Mouse (Mus musculus): ENCODE measurements around the gene Rnf130. TPM values are rescaled to one million over a fixed set of nuclear protein-coding genes. Genes with fewer than 3 reads are reported as not detected.

The Rnf130 gene
- total RNA-seq (2021): 10 to 100 TPM; 39.1 to 45.1 TPM

- peak; percentile 97 for DNase-seq
These were observed at the start of gene Rnf130 for GRCm38 (mm10) chr11:50024833-50025720. Rnf130 (plus strand) TSS chr11:50025346.

- DNase-seq: no peak
These were observed 47.1 kb upstream of the Rnf130 start for GRCm38 (mm10) chr11:49977963-49978568.

- no peak for DNase-seq
These were observed 46.2 kb upstream of the Rnf130 start for GRCm38 (mm10) chr11:49978935-49979334.

- no peak for DNase-seq
These were observed 44.4 kb upstream of the Rnf130 start for GRCm38 (mm10) chr11:49980681-49981235.

- no peak for DNase-seq
These were observed 43.7 kb upstream of the Rnf130 start for GRCm38 (mm10) chr11:49981321-49981963.

GRCm38 (mm10) chr11:49982094-49982493 is 43.1 kb upstream of the Rnf130 start:
- DNase-seq: no peak

GRCm38 (mm10) chr11:49982881-49983280 is 42.3 kb upstream of the Rnf130 start:
- DNase-seq: no peak

- DNase-seq: no peak
These were observed 41.1 kb upstream of the Rnf130 start for GRCm38 (mm10) chr11:49983875-49984552.

GRCm38 (mm10) chr11:49985009-49985408 is 40.1 kb upstream of the Rnf130 start:
- DNase-seq: no peak

GRCm38 (mm10) chr11:49986277-49987036 is 38.7 kb upstream of the Rnf130 start:
- DNase-seq: peak; percentile 79

- no peak for DNase-seq
These were observed 30.6 kb upstream of the Rnf130 start for GRCm38 (mm10) chr11:49994536-49994935.

GRCm38 (mm10) chr11:49996398-49996797 is 28.7 kb upstream of the Rnf130 start:
- DNase-seq: no peak

- DNase-seq: no peak
These were observed 27.8 kb upstream of the Rnf130 start for GRCm38 (mm10) chr11:49997321-49997720.

GRCm38 (mm10) chr11:50002853-50003252 is 22.3 kb upstream of the Rnf130 start:
- DNase-seq: no peak

- no peak for DNase-seq
These were observed 17.4 kb upstream of the Rnf130 start for GRCm38 (mm10) chr11:50007776-50008175.

- DNase-seq: no peak
These were observed 16.9 kb upstream of the Rnf130 start for GRCm38 (mm10) chr11:50008231-50008630.

- no peak for DNase-seq
These were observed 12.1 kb upstream of the Rnf130 start for GRCm38 (mm10) chr11:50013016-50013415.

GRCm38 (mm10) chr11:50016503-50016902 is 8.6 kb upstream of the Rnf130 start:
- DNase-seq: no peak

GRCm38 (mm10) chr11:50017511-50017910 is 7.6 kb upstream of the Rnf130 start:
- no peak for DNase-seq

GRCm38 (mm10) chr11:50018848-50019247 is 6.3 kb upstream of the Rnf130 start:
- DNase-seq: no peak

- no peak for DNase-seq
These were observed 3.1 kb upstream of the Rnf130 start for GRCm38 (mm10) chr11:50022085-50022484.

GRCm38 (mm10) chr11:50024445-50024832 is 707 bp upstream of the Rnf130 start:
- no peak for DNase-seq
